Mouse (Mus musculus): ENCODE results near the gene Olfr127. TPM values are rescaled to one million over a fixed set of nuclear protein-coding genes. Genes with fewer than 3 reads are reported as not detected.
"Not testable (repeated sequence)": the region's sequence is repeated elsewhere in the genome, so short reads cannot be mapped to it uniquely, and the experiment has no call there.

Olfr127 gene
- polyA plus RNA-seq (2012; rRNA removed) = not detected in 2 replicates

GRCm38 (mm10) chr17:37900137-37900536 lies at the start of gene Olfr127:
TSS of gene Olfr127 (plus strand) at chr17:37900437.
- Histone ChIP-seq H3K36me3 (ENCODE audit: control insufficient read depth, insufficient read depth, low read length) (no peaks in the 10 kb centered on the region), H3K4me3 (ENCODE audit: extremely low read depth, insufficient read depth, insufficient read length) (no peak within 1 kb of the TSS), H3K4me1 (ENCODE audit: control insufficient read depth, insufficient read depth, insufficient read length) (no peaks in the 10 kb centered on the region), H3K27me3 (ENCODE audit: control insufficient read depth, insufficient read depth, low read length) (no peaks in the 10 kb centered on the region), H3K27ac (ENCODE audit: insufficient read depth, low read length) (no peak within 1 kb of the TSS)
- TF ChIP-seq CTCF (IDR thresholded peaks at IDR 0.05; ENCODE audit: extremely low read depth, insufficient read depth, insufficient read length, insufficient replicate concordance) (no peak), POLR2A (IDR thresholded peaks at IDR 0.05; ENCODE audit: low read depth, low read length) (no peak)
- no peak for DNase-seq (ENCODE audit: low read depth in 1 of 2, low spot score in 2 of 2)
- 74% methylated on average over 1 of the region's 1 CpGs for WGBS

GRCm38 (mm10) chr17:37863901-37864300 lies 36.3 kb upstream of the Olfr127 start:
- no peaks in the 10 kb centered on the region for H3K36me3 ChIP-seq (ENCODE audit: control insufficient read depth, insufficient read depth, low read length)
- 68% methylated on average over 2 of the region's 2 CpGs for WGBS
- no peak overlapping the region for H3K27ac ChIP-seq (ENCODE audit: insufficient read depth, low read length)
- no peak for DNase-seq (ENCODE audit: low read depth in 1 of 2, low spot score in 2 of 2)
- H3K4me3 ChIP-seq (ENCODE audit: extremely low read depth, insufficient read depth, insufficient read length) = no peak overlapping the region
- TF ChIP-seq POLR2A (IDR thresholded peaks at IDR 0.05; ENCODE audit: low read depth, low read length) = no peak
- no peak for TF ChIP-seq CTCF (IDR thresholded peaks at IDR 0.05; ENCODE audit: extremely low read depth, insufficient read depth, insufficient read length, insufficient replicate concordance)
- no peaks in the 10 kb centered on the region for H3K4me1 ChIP-seq (ENCODE audit: control insufficient read depth, insufficient read depth, insufficient read length)
- no peaks in the 10 kb centered on the region for H3K27me3 ChIP-seq (ENCODE audit: control insufficient read depth, insufficient read depth, low read length)

- no peak for DNase-seq (ENCODE audit: low read depth in 1 of 2, low spot score in 2 of 2)
- no peaks in the 10 kb centered on the region for H3K27me3 ChIP-seq (ENCODE audit: control insufficient read depth, insufficient read depth, low read length)
- WGBS = 36% methylated on average over 8 of the region's 8 CpGs
- no peak overlapping the region for H3K27ac ChIP-seq (ENCODE audit: insufficient read depth, low read length)
- H3K4me1 ChIP-seq (ENCODE audit: control insufficient read depth, insufficient read depth, insufficient read length) = no peaks in the 10 kb centered on the region
- H3K36me3 ChIP-seq (ENCODE audit: control insufficient read depth, insufficient read depth, low read length) = no peaks in the 10 kb centered on the region
- TF ChIP-seq CTCF (IDR thresholded peaks at IDR 0.05; ENCODE audit: extremely low read depth, insufficient read depth, insufficient read length, insufficient replicate concordance) (no peak), POLR2A (IDR thresholded peaks at IDR 0.05; ENCODE audit: low read depth, low read length) (no peak)
- H3K4me3 ChIP-seq (ENCODE audit: extremely low read depth, insufficient read depth, insufficient read length) = no peak overlapping the region
Observed at GRCm38 (mm10) chr17:37869676-37870205, 30.5 kb upstream of the Olfr127 start.

GRCm38 (mm10) chr17:37873830-37874229 lies 26.4 kb upstream of the Olfr127 start:
- Histone ChIP-seq H3K27me3 (ENCODE audit: control insufficient read depth, insufficient read depth, low read length) (no peaks in the 10 kb centered on the region), H3K27ac (ENCODE audit: insufficient read depth, low read length) (no peak overlapping the region), H3K4me3 (ENCODE audit: extremely low read depth, insufficient read depth, insufficient read length) (no peak overlapping the region), H3K36me3 (ENCODE audit: control insufficient read depth, insufficient read depth, low read length) (no peaks in the 10 kb centered on the region), H3K4me1 (ENCODE audit: control insufficient read depth, insufficient read depth, insufficient read length) (no peaks in the 10 kb centered on the region)
- TF ChIP-seq POLR2A (IDR thresholded peaks at IDR 0.05; ENCODE audit: low read depth, low read length) = no peak
- no peak for TF ChIP-seq CTCF (IDR thresholded peaks at IDR 0.05; ENCODE audit: extremely low read depth, insufficient read depth, insufficient read length, insufficient replicate concordance)
- WGBS = 70% methylated on average over 3 of the region's 3 CpGs
- no peak for DNase-seq (ENCODE audit: low read depth in 1 of 2, low spot score in 2 of 2)

GRCm38 (mm10) chr17:37906821-37907220 lies 6.6 kb downstream of the Olfr127 start:
- not testable (repeated sequence) for H3K4me3 ChIP-seq (ENCODE audit: extremely low read depth, insufficient read depth, insufficient read length); H3K36me3 ChIP-seq (ENCODE audit: control insufficient read depth, insufficient read depth, low read length); DNase-seq (ENCODE audit: low read depth in 1 of 2, low spot score in 2 of 2); H3K27ac ChIP-seq (ENCODE audit: insufficient read depth, low read length); H3K4me1 ChIP-seq (ENCODE audit: control insufficient read depth, insufficient read depth, insufficient read length); H3K27me3 ChIP-seq (ENCODE audit: control insufficient read depth, insufficient read depth, low read length)
- WGBS = 76% methylated on average over 8 of the region's 8 CpGs

- Histone ChIP-seq H3K4me3 (ENCODE audit: extremely low read depth, insufficient read depth, insufficient read length) (no peak within 1 kb of the TSS), H3K36me3 (ENCODE audit: control insufficient read depth, insufficient read depth, low read length) (no peaks in the 10 kb centered on the region), H3K4me1 (ENCODE audit: control insufficient read depth, insufficient read depth, insufficient read length) (no peaks in the 10 kb centered on the region), H3K27ac (ENCODE audit: insufficient read depth, low read length) (no peak within 1 kb of the TSS), H3K27me3 (ENCODE audit: control insufficient read depth, insufficient read depth, low read length) (no peaks in the 10 kb centered on the region)
- TF ChIP-seq CTCF (IDR thresholded peaks at IDR 0.05; ENCODE audit: extremely low read depth, insufficient read depth, insufficient read length, insufficient replicate concordance) (no peak), POLR2A (IDR thresholded peaks at IDR 0.05; ENCODE audit: low read depth, low read length) (no peak)
- DNase-seq (ENCODE audit: low read depth in 1 of 2, low spot score in 2 of 2) = no peak
Observed at GRCm38 (mm10) chr17:37920248-37920647, 20.0 kb downstream of the Olfr127 start, which contains the start of gene Olfr128. TSS of gene Olfr128 (plus strand) at chr17:37920548.

- no peak within 1 kb of the TSS for H3K4me3 ChIP-seq (ENCODE audit: extremely low read depth, insufficient read depth, insufficient read length)
- no peak within 1 kb of the TSS for H3K27ac ChIP-seq (ENCODE audit: insufficient read depth, low read length)
- no peaks in the 10 kb centered on the region for H3K36me3 ChIP-seq (ENCODE audit: control insufficient read depth, insufficient read depth, low read length)
- TF ChIP-seq CTCF (IDR thresholded peaks at IDR 0.05; ENCODE audit: extremely low read depth, insufficient read depth, insufficient read length, insufficient replicate concordance) (no peak), POLR2A (IDR thresholded peaks at IDR 0.05; ENCODE audit: low read depth, low read length) (no peak)
- 68% methylated on average over 2 of the region's 2 CpGs for WGBS
- no peaks in the 10 kb centered on the region for H3K27me3 ChIP-seq (ENCODE audit: control insufficient read depth, insufficient read depth, low read length)
- DNase-seq (ENCODE audit: low read depth in 1 of 2, low spot score in 2 of 2) = no peak
- no peaks in the 10 kb centered on the region for H3K4me1 ChIP-seq (ENCODE audit: control insufficient read depth, insufficient read depth, insufficient read length)
Observed at GRCm38 (mm10) chr17:37952979-37953378, 52.7 kb downstream of the Olfr127 start, which contains the start of gene Olfr761. TSS of gene Olfr761 (minus strand) at chr17:37953079.

Other genes starting within 250 kb of the Olfr127 start
- gene Olfr117, start 236.7 kb upstream of the Olfr127 start, polyA plus RNA-seq (2012; rRNA removed) = not detected in 2 replicates
- gene Olfr118, start 233.4 kb upstream of the Olfr127 start, polyA plus RNA-seq (2012; rRNA removed) = not detected in 2 replicates
- not detected in 2 replicates for gene Olfr119, start 203.9 kb upstream of the Olfr127 start, polyA plus RNA-seq (2012; rRNA removed)
- not detected in 2 replicates for gene Olfr120, start 178.6 kb upstream of the Olfr127 start, polyA plus RNA-seq (2012; rRNA removed)
- gene Olfr121, start 151.6 kb upstream of the Olfr127 start, polyA plus RNA-seq (2012; rRNA removed) = not detected in 2 replicates
- not detected in 2 replicates for gene Olfr122, start 131.8 kb upstream of the Olfr127 start, polyA plus RNA-seq (2012; rRNA removed)
- gene Olfr123, start 106.9 kb upstream of the Olfr127 start, polyA plus RNA-seq (2012; rRNA removed) = not detected in 2 replicates
- gene Olfr124, start 100.5 kb upstream of the Olfr127 start, polyA plus RNA-seq (2012; rRNA removed) = not detected in 2 replicates
- gene Olfr125, start 67.5 kb upstream of the Olfr127 start, polyA plus RNA-seq (2012; rRNA removed) = not detected in 2 replicates
- not detected in 2 replicates for gene Olfr126, start 53.0 kb upstream of the Olfr127 start, polyA plus RNA-seq (2012; rRNA removed)
- gene Olfr128, start 20.1 kb downstream of the Olfr127 start, polyA plus RNA-seq (2012; rRNA removed) = not detected in 2 replicates
- not detected in 2 replicates for gene Olfr761, start 52.6 kb downstream of the Olfr127 start, polyA plus RNA-seq (2012; rRNA removed)
- gene Olfr129, start 159.6 kb downstream of the Olfr127 start, polyA plus RNA-seq (2012; rRNA removed) = not detected in 2 replicates
- not detected in 2 replicates for gene Olfr130, start 163.5 kb downstream of the Olfr127 start, polyA plus RNA-seq (2012; rRNA removed)
- not detected in 2 replicates for gene Olfr131, start 188.3 kb downstream of the Olfr127 start, polyA plus RNA-seq (2012; rRNA removed)
- gene Olfr132, start 234.1 kb downstream of the Olfr127 start, polyA plus RNA-seq (2012; rRNA removed) = not detected in 2 replicates
- gene Olfr133, start 244.8 kb downstream of the Olfr127 start, polyA plus RNA-seq (2012; rRNA removed) = not detected in 2 replicates

Measured in spleen, adult 2 months (tissue).